Mouse (Mus musculus) neural tube, embryonic 15.5 days (tissue): ENCODE measurements at regions not wholly inside any gene's neighbourhood (a gene's known extent, or its start where the extent isn't known, plus 50 kb on each side); places are given as distances from the start of the nearest gene placed in this dataset.

ENCODE experiments used
- ATAC-seq: fragments of 200-750 bp; cut with Nextera tagmentation; 2 replicates; pipeline ENCODE4 v1.8.0; 2017; ENCODE audit warnings: mild to moderate bottlenecking, moderate TSS enrichment, moderate library complexity; ENCODE audit not compliant: low FRiP score
- H3K27ac ChIP-seq: fragments of 300-500 bp; sonication (generic); replicated peaks from 2 replicates; pipeline ENCODE4 v1.5.1; 2015; ENCODE audit warnings: mild to moderate bottlenecking, inconsistent platforms
- H3K27me3 ChIP-seq: fragments of 300-500 bp; sonication (generic); replicated peaks from 2 replicates; pipeline ENCODE4 v1.6.1; 2015; ENCODE audit warnings: inconsistent platforms
- H3K36me3 ChIP-seq: fragments of 300-500 bp; sonication (generic); 2 replicates; pipeline ENCODE4 v1.6.1; 2015; ENCODE audit warnings: inconsistent platforms
- H3K4me1 ChIP-seq: fragments of 300-500 bp; sonication (generic); 2 replicates; pipeline ENCODE4 v1.6.1; 2015; ENCODE audit warnings: inconsistent platforms
- H3K4me2 ChIP-seq: fragments of 300-500 bp; sonication (generic); 2 replicates; pipeline ENCODE4 v1.6.1; 2015; ENCODE audit warnings: inconsistent platforms, mild to moderate bottlenecking, moderate library complexity
- H3K4me3 ChIP-seq: fragments of 300-500 bp; sonication (generic); replicated peaks from 2 replicates; pipeline ENCODE4 v1.5.1; 2015; ENCODE audit warnings: mild to moderate bottlenecking, inconsistent platforms
- H3K9ac ChIP-seq: fragments of 300-500 bp; sonication (generic); replicated peaks from 2 replicates; pipeline ENCODE4 v1.6.1; 2015; ENCODE audit warnings: mild to moderate bottlenecking, inconsistent platforms
- H3K9me3 ChIP-seq: fragments of 300-500 bp; sonication (generic); replicated peaks from 2 replicates; pipeline ENCODE4 v1.6.1; 2016; ENCODE audit warnings: inconsistent platforms
- WGBS: fragments of 180-500 bp; shearing (Covaris S2); methylation state at CpG from one replicate; pipeline ENCODE4 v1.1.7; 2015; ENCODE audit warnings: mixed read lengths; 5-methylcytosine and 5-hydroxymethylcytosine counted together

DNA sequence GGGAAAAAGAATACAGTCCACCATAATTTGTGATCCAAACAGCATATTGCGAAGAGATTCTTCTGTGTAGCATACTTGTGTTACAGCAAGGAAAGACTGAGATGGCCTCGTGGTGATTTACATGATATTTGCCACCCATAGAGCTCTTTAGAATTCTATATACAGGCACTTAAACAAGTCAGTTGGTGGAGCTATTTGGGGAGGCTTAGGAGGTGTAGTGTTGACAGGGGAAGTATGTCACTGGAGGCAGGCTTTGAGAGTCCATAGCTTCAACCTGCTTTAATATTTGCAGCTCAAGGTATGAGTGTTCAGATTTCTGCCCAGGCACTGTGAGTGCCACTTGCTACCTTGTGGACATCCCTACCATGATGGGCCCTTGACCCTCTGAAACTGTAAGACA, 187.3 kb downstream of the Ostf1 start:
- no peaks in the 10 kb centered on the region for H3K27me3 ChIP-seq
- 81% methylated on average over 2 of the region's 2 CpGs for WGBS
- H3K36me3 ChIP-seq, result no peaks in the 10 kb centered on the region
- H3K4me1 ChIP-seq, result no peaks in the 10 kb centered on the region
- no peak overlapping the region for H3K9ac ChIP-seq
- H3K4me2 ChIP-seq, result no peak overlapping the region
- no peak for ATAC-seq
- no peak overlapping the region for H3K4me3 ChIP-seq
- no peak overlapping the region for H3K27ac ChIP-seq
- H3K9me3 ChIP-seq, result no peaks in the 10 kb centered on the region

DNA sequence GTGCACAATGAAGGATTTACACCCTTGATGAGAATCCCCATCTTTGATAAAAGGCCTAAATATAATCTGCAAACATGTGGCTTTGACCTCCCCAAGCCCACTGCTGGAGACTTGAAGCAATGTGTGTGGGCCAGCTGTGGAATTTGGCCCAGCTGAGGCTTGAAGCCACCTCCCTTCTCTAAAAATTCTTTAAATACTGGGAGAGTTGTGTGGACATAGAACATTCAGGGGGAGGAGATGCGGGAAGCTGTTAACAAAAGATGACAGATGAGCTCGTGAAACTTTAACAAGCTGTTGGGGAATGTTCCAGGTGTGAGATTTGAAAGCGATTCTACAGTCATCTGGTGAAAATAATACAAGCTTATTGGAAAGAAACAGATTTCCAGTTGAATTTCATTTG, 195.3 kb downstream of the Ostf1 start:
- no peak for ATAC-seq
- Histone ChIP-seq H3K9me3 (no peaks in the 10 kb centered on the region), H3K36me3 (no peaks in the 10 kb centered on the region), H3K4me3 (no peak overlapping the region), H3K4me1 (no peaks in the 10 kb centered on the region), H3K27me3 (no peaks in the 10 kb centered on the region), H3K4me2 (no peak overlapping the region), H3K27ac (no peak overlapping the region), H3K9ac (no peak overlapping the region)
- WGBS, result 71% methylated on average over 3 of the region's 3 CpGs

DNA sequence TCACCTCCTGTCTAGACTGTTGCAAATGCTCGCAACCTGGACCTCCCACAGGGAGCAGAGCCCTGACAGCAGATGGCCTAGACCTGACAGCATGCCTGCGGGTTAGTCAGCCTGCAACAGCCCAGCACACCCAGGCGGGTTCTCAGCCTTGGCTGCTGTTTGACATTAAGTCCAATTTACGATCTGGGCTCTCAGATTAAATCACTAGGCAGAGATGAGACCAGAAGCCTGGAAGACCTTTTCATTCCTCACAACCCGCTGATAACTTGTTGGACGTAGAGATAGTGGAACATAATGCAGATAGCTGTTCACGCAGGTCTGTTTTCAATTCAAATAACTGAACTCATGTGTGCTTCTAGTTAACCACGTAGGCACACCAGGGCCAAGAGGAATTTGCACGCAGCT, 211.2 kb downstream of the Ostf1 start:
- no peak overlapping the region for H3K27ac ChIP-seq
- no peak overlapping the region for H3K4me3 ChIP-seq
- H3K27me3 ChIP-seq, result no peaks in the 10 kb centered on the region
- H3K4me1 ChIP-seq, result no peaks in the 10 kb centered on the region
- no peak overlapping the region for H3K4me2 ChIP-seq
- no peak for ATAC-seq
- WGBS, result 61% methylated on average over 9 of the region's 9 CpGs
- H3K36me3 ChIP-seq, result no peaks in the 10 kb centered on the region
- H3K9me3 ChIP-seq, result no peaks in the 10 kb centered on the region
- H3K9ac ChIP-seq, result no peak overlapping the region

DNA sequence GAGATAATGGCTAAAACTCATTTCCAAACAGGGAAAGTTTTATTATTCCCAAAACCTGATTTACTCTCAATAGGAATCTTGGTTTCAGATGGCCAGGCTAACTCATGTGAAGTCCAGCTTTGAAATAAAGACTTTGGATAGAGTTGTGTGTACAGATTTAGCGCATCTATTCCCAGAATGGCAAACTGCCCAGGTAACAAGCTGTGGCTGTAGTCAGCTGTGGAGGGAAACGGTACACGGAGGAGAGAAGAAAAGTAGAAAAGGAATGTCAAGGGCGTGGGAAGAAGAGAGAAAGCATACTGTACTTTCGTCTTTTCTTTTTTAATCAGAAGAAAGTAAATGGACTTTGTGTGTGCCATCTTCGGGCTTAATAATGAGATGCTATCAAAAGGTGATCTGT, 213.1 kb downstream of the Ostf1 start:
- Histone ChIP-seq H3K9me3 (no peaks in the 10 kb centered on the region), H3K4me3 (no peak overlapping the region), H3K27ac (no peak overlapping the region), H3K9ac (no peak overlapping the region), H3K4me2 (no peak overlapping the region), H3K27me3 (no peaks in the 10 kb centered on the region), H3K36me3 (no peaks in the 10 kb centered on the region), H3K4me1 (no peaks in the 10 kb centered on the region)
- 85% methylated on average over 6 of the region's 6 CpGs for WGBS
- ATAC-seq, result no peak

DNA sequence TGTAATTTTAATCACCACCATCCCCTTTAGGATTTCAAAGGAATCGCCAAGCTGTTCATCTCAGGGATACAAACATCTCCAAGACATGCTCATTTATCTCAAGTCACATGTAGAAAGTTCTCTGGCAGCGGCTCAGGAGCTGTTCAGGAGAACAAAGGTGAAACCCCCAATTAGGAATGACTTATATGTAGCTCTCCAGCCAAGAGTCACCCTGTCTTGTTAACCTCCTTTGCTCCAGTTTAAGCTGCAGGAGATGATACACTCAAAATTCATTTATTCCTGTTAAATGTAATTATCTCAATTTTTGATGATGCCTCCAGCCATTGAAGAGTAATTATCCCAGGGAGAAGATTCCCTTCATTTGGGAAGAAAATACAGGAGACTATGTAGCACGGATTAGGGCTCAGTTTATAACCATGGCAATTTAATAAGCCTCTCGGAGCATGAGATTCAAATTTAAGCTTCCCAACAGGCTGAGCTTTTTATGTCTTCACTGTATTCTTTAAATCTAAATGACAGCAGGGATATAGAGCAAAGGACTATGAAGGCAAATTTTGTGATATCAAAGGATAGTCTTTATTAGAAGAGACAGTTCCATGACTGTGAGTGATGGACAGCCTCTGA, 254.0 kb downstream of the Ostf1 start:
- Histone ChIP-seq H3K4me2 (no peak overlapping the region), H3K27me3 (no peaks in the 10 kb centered on the region), H3K4me1 (no peaks in the 10 kb centered on the region), H3K4me3 (no peak overlapping the region), H3K27ac (no peak overlapping the region), H3K9ac (no peak overlapping the region), H3K9me3 (no peaks in the 10 kb centered on the region), H3K36me3 (no peaks in the 10 kb centered on the region)
- WGBS, result 66% methylated on average over 4 of the region's 4 CpGs
- ATAC-seq, result no peak

DNA sequence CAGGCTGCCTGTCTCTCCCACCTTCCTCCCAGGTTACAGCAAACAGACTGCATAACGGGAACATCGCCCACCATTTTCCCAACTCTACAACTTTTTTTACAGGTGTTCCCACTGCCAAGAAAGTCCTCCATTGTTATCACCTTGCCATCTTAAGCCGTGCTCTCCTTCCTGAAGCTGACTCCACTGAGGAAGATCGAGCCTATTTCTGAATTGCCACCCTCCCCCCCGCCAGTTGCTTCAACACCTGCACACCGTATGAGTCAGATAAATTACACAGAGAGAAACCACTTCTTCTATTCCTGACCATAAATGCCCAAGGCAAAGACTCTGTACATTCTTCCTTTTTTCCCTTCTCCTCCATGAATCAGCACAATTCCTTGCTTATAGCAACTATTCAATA, 263.0 kb downstream of the Ostf1 start:
- WGBS, result 96% methylated on average over 6 of the region's 6 CpGs
- no peak overlapping the region for H3K27ac ChIP-seq
- H3K4me2 ChIP-seq, result no peak overlapping the region
- no peak overlapping the region for H3K4me3 ChIP-seq
- H3K4me1 ChIP-seq, result no peaks in the 10 kb centered on the region
- H3K36me3 ChIP-seq, result no peaks in the 10 kb centered on the region
- H3K9me3 ChIP-seq, result no peaks in the 10 kb centered on the region
- ATAC-seq, result no peak
- no peak overlapping the region for H3K9ac ChIP-seq
- no peaks in the 10 kb centered on the region for H3K27me3 ChIP-seq

DNA sequence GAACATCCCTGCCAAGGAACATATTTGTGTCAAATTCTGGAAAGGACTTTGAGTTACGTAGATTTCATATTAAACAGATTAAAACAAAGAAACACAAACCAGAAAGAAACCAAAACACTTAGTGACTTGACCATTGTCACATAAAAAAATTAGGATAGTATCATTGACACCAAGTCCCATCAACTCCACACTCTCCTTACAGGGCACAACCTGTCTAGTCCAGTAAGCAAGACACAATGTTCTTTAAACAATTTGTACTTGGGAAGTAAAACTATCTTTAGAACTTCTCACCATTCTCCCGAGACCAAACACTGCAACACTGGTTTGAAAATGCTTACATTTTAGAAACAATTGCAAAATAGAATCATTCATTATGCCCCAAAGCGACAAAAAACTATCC, 277.7 kb downstream of the Ostf1 start:
- Histone ChIP-seq H3K27ac (no peak overlapping the region), H3K9ac (no peak overlapping the region), H3K36me3 (no peaks in the 10 kb centered on the region), H3K4me3 (no peak overlapping the region), H3K4me1 (no peaks in the 10 kb centered on the region), H3K9me3 (no peaks in the 10 kb centered on the region), H3K27me3 (no peaks in the 10 kb centered on the region), H3K4me2 (no peak overlapping the region)
- 90% methylated on average over 3 of the region's 3 CpGs for WGBS
- no peak for ATAC-seq

DNA sequence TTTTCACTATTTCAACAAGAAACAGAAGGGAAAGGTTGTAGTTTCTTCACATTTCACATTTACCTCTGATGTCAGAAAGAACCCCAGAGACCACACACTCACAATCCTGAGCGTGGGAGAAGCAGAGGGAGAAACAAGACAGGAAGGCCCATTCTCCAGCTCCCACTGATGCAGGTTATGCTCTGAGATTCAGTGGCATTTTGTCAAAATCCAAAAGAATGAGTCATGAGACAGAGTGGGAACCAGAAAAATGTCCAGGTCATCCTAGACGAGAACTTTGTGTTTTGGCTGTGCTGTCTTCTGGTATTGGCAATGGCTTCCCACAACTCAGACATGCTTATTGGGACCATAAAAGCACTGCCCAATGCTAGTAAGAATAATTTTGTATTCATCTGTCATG, 285.9 kb downstream of the Ostf1 start:
- Histone ChIP-seq H3K4me2 (no peak overlapping the region), H3K9ac (no peak overlapping the region), H3K4me3 (no peak overlapping the region), H3K36me3 (no peaks in the 10 kb centered on the region), H3K27ac (no peak overlapping the region), H3K27me3 (no peaks in the 10 kb centered on the region), H3K4me1 (no peaks in the 10 kb centered on the region), H3K9me3 (no peaks in the 10 kb centered on the region)
- ATAC-seq, result no peak
- 87% methylated on average over 2 of the region's 2 CpGs for WGBS

DNA sequence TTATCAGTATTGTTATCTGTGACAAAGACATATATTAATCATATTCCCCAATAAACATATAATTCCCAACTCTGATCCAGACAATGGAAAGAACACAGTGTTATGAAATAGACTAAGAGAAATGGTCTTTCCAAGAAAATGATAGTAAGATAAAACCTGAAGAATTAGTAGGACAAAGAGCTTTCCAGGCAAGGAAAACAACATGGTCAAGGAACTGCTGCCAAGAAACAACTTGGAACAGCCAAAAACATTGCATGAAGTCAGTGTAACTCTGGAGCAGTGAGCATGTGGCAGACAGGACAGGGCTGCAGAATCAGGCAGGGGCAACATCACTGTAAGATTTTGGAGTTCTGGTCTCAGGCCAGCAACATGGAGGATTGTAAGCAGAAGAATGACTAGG, 288.0 kb downstream of the Ostf1 start:
- no peak for ATAC-seq
- Histone ChIP-seq H3K9ac (no peak overlapping the region), H3K4me2 (no peak overlapping the region), H3K4me1 (no peaks in the 10 kb centered on the region), H3K36me3 (no peaks in the 10 kb centered on the region), H3K27me3 (no peaks in the 10 kb centered on the region), H3K9me3 (no peaks in the 10 kb centered on the region), H3K4me3 (no peak overlapping the region), H3K27ac (no peak overlapping the region)

DNA sequence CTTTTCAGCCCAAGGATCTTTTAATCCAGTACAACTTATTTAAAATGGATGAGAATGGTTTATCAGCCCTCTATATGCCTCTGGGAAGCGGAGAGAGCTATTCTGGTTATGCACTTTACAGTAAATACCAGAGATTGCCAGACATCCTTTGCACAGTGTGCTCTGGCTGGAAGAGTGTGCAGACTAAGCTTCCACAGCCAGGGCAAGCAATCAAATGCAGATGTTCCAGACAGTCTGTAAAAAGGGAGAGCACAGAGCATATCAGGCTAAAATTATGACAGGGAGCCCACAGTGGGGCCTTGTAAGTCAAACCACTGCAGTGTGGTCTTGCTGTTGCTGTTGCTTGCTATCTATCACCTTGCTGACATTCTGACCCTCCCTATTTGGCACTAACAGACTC, 288.6 kb downstream of the Ostf1 start:
- ATAC-seq, result no peak
- 84% methylated on average over 1 of the region's 1 CpGs for WGBS
- Histone ChIP-seq H3K4me1 (no peaks in the 10 kb centered on the region), H3K9ac (no peak overlapping the region), H3K27ac (no peak overlapping the region), H3K9me3 (no peaks in the 10 kb centered on the region), H3K27me3 (no peaks in the 10 kb centered on the region), H3K4me3 (no peak overlapping the region), H3K36me3 (no peaks in the 10 kb centered on the region), H3K4me2 (no peak overlapping the region)

DNA sequence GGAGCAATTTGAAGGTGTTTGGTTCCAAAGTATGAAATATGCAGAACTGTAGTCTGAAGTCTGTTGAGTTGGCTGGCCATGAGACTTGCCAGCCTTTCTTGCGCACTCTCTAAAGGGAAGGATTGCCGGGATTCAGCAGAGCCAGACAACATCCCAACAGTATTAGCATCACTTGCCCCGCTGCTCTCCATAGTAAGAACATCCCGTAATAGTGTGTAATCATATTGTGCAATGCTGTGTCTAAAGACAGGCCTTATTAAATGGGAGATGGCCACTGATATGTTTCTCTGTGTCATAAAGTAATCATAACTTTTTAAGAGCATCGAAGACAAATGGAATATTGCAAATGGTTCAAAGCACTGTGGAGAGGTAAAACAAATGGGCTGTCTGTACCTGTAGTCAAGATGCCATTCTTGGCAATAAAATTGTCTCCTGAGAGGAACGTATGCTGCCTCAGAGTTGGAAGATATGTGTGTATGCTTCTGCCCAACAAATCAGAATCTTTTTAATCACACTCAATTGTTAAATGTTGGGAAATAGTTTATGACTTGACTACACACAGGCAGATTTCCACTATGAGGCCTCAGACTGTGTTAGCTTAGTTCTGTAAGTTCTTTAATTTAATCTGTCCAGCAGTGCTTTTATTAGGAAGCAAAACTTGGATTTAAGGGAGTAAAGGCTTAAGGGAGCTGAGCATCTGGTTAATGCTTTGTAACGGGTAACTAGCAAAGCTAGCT, 293.6 kb downstream of the Ostf1 start:
- no peak overlapping the region for H3K27ac ChIP-seq
- H3K4me1 ChIP-seq, result no peaks in the 10 kb centered on the region
- no peak overlapping the region for H3K4me3 ChIP-seq
- ATAC-seq, result no peak
- WGBS, result 91% methylated on average over 7 of the region's 7 CpGs
- no peaks in the 10 kb centered on the region for H3K9me3 ChIP-seq
- H3K9ac ChIP-seq, result no peak overlapping the region
- no peaks in the 10 kb centered on the region for H3K36me3 ChIP-seq
- H3K4me2 ChIP-seq, result no peak overlapping the region
- H3K27me3 ChIP-seq, result no peaks in the 10 kb centered on the region

DNA sequence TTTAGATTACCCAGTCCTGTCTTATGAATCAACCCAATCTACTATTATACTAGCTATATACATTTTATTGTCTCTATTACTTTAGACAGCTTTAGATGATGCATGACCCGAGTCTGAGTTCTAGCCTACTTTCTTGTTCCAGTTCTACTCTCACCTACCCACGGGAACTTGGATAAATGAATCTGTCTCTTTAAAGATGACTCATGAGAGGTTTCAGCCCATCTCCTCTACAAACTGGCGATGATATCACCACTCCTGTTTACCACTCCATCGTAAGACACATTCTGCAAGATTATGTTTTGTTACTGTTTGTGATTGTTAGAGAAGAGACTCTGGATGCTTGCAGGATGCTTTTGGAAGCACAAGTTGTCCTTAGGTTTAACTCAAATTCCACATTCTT, 295.0 kb downstream of the Ostf1 start:
- whole genome bisulfite sequencing, result 92% methylated on average over 4 of the region's 4 CpGs
- ATAC-seq, result no peak
- H3K4me1 ChIP-seq, result no peaks in the 10 kb centered on the region

More for the DNA sequence above, 295.0 kb downstream of the Ostf1 start:
- no peaks in the 10 kb centered on the region for H3K27me3 ChIP-seq
- no peak overlapping the region for H3K27ac ChIP-seq
- no peaks in the 10 kb centered on the region for H3K9me3 ChIP-seq
- no peak overlapping the region for H3K4me3 ChIP-seq
- no peaks in the 10 kb centered on the region for H3K36me3 ChIP-seq
- H3K9ac ChIP-seq, result no peak overlapping the region
- H3K4me2 ChIP-seq, result no peak overlapping the region
